Mouse (Mus musculus) layer of hippocampus, adult 18-20 months (tissue): ENCODE measurements around the gene Ctf2. TPM values are rescaled to one million over a fixed set of nuclear protein-coding genes. Genes with fewer than 3 reads are reported as not detected.

Source experiments
- DNase-seq, 2 experiments: peaks; one replicate each; pipeline ENCODE4 v3.0.0; 2022; ENCODE audit warnings: low spot score in 2 of 2
- total RNA-seq, 2 experiments: library from RNA; stranded (reverse); gene quantifications; 2 replicates each; pipeline ENCODE4 v1.2.3; 2021

The Ctf2 gene
- total RNA-seq, 2 experiments from 2014 or later = not detected

GRCm38 (mm10) chr7:127760478-127760877 lies 28.5 kb upstream of the Ctf2 start:
- no peak for DNase-seq

GRCm38 (mm10) chr7:127759716-127760115 lies 27.8 kb upstream of the Ctf2 start:
- no peak for DNase-seq

- DNase-seq = no peak
These were observed 21.8 kb upstream of the Ctf2 start for GRCm38 (mm10) chr7:127753741-127754140.

GRCm38 (mm10) chr7:127753158-127753557 lies 21.2 kb upstream of the Ctf2 start:
- no peak for DNase-seq

- DNase-seq = no peak
These were observed 20.1 kb upstream of the Ctf2 start for GRCm38 (mm10) chr7:127752069-127752468.

DNA sequence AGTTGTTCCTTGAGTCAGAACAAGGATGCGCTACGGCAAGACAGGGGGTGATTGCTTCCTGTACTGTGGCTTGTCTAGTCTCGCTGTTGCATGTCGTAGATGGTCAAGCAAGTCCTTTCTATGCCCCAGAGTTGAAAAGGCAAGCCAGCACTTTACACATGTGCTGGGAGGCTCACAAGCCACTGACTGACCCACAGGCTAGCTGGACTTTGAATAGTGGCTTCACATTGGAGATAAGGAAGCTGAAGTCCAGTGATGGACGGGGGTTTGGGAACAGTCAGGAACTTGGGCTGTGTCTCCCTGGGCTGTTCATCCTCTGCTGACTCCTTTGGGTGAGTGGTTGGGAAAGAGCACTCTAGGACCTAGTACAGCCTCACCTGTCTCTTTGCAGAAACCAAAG lies 19.7 kb upstream of the Ctf2 start:
- DNase-seq = no peak

DNA sequence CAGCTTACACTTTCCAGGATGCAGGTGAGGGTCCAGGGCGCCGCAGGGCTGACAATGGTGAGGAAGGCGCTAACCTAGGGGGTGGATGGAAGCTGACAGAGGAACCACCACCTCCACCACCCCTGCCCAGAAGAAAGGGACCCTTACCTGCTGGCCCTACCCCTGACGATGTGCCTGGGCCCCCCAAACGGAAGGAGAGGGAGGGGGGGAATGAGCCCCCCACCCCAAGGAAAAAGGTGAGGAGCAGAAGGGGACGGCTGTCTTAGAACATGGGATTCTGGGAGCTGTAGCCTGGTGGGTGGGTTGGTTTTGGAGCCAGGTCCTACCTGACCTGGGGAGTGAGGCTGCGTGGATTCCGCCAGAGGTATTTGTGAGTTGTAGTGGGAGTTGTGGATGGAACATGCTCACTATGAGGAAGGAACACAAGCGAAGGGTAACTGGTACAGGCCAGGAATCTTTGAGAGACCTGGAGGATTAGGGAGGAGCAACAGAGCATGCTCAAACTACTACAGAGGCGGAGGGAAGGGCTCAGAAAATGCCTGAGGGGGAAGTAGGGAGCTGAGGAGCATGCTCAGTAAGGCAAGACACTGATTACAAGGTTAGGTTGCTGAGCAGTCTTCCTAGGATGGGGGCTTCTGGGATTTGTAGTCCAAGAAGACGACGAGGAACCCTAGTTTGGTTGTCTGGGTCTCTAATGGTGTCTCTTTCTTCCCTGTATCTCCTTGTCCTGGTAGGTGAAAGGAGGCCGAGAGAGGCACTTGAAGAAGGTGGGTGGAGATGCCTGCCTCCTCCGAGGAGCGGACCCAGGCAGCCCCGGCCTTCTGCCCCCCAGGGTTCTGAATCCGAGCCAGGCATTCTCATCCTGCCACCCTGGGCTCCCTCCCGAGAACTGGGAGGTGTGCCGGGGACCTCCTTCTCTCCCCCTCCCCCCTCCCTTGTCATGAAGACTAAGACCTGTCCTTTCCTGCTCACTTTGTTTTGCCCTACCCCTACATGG lies 18.5 kb upstream of the Ctf2 start:
- DNase-seq = peak in 1 of 2 experiments; percentile 74

DNA sequence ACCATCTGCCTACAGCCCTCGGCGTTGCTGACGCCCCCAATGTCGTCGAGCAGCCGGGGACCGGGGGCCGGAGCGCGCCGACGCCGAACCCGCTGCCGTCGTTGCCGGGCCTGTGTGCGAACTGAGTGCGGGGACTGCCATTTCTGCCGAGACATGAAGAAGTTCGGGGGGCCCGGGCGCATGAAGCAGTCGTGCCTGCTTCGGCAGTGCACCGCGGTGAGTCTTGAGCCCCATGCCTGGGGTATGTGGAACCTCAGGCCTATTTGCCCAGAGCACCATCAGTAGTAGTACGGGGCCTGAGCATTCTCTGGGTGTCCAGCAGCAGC lies 16.2 kb upstream of the Ctf2 start:
- no peak for DNase-seq

GRCm38 (mm10) chr7:127747559-127748234 lies 15.7 kb upstream of the Ctf2 start:
- no peak for DNase-seq

GRCm38 (mm10) chr7:127746494-127747491 lies 14.8 kb upstream of the Ctf2 start:
- DNase-seq = no peak

DNA sequence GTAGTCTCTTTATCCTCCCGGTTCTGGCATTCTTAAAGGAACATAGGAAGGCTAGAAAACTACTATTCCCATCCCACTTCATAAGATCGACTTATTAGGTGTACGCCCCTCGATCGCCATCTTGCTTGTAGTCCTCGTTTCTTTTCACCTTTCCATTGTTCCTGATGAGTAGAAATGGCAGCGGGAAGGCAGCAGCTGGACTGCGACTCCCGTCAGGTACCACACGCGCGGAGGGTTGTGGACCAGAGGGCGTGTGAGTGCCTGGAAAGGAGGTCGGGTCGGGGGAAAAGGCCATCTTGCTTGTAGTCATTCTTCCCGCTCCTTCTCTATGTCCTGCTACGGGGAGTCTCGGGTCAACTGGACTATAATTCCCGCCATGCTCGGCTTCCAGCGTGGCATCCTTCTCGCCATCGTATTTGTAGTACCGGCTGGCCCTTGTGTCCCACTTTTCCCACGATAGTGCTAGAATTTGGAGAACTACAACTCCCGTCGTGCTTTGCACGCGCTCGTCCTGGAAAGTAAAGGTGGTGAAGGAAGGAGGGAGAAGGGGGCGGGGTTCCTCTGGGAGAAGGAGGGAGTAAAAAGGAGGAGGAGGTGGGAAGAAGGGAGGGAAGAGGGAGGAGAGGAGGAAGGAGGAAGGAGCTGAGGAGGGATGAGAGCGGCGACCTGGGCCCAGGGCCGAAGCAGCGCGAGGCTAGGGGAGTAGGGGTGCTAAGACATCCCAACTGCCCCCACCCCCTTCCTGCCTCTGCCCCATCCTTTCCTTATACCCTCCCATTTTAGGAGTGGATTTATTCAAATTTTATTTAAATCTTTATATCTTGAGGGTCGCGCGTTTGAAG lies 13.9 kb upstream of the Ctf2 start:
- DNase-seq = peak; percentile 98 to 99

DNA sequence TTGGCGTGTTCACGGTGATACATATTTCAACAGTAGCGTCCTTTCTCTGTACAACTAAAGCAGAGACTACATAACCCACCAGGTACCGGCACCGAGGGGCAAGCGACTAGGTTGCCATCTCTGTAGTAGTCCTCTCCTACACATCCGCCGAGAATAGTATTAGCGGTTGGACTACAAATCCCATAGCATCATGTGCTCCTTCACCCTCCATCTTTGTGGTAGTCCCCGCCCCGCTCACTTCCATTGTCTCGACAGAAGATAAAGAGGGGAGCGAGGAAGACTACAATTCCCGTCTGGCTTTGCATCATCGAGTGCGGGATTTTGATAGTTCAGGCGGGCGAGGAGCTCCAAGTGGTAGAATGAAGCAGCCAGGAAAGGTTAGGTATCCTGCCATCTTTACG lies 13.3 kb upstream of the Ctf2 start:
- peak; percentile 95 to 98 for DNase-seq

DNA sequence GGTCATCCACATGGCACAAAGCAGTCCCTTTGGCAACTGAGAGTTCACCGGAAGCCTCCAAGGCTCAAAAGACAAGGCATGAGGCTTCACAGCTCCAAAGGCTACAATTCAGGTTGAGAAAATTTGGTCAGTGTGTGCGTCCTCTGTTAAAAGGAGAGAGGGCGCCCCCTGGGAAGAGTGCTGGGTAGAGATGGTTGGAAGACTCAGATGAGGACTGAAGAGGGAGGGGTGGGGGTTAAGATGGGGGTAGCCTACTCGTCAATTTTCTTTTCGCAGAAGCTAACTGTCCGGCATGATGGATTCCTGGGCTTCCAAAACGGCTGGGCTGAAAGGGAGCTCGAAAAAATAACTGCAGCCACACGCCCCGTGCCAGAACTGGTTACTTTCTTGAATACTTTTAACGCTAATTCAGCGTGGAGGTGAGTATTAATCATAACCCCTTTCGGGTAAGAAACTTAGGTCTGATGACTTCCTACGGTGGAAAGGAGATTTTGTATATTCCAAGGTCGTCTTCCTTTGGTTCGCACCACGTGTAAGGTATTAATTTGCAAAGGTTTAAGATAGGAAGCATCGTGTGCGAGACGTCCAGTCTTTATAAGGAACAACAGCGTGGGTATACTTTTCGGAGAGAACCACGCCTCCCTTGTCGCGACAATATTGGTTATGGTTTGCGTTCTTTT lies 12.5 kb upstream of the Ctf2 start, which contains the start of gene Fbxl19:
Gene Fbxl19 (plus strand): TSS at position 178 of the 680 bp plus-strand sequence.
- peak; percentile 67 to 83 for DNase-seq

DNA sequence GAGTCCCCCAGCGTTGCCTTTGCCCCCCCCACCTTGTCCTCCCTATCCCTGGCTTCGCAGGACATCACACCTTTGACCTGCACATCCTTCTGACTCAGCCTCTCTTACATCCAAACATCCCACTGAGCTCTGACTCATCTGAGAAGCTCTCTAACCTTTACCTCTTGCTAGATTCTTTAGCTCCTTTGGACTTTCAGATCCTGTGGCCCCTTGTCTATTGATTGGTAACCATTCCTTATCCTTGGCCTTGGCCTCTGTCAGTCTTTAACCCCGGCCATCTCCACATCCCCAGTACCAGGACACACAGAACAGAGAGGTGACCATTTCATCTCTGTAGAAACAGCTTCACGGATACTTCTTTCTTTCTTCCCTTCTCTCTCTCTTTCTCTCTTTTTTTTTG lies 1.8 kb downstream of the Ctf2 start:
- DNase-seq = no peak

DNA sequence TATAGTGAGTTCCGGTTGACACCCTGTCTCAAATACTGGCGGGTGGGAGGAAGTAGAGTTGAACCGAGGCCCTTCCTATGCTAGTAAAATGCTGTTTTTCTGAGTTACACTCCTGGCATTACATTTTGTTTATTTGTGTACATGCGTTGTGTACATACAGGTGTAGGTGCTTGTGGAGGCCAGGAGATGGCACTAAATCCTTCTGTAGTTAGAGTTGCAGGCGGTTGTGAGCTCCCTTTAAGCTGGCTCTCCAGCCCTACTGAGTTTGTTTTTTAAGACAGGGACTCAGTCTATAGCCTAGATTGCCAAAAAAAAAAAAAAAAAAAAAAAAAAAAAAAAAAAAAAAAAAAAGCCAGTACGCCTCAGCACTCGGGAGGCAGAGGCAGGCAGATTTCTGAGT lies 4.1 kb downstream of the Ctf2 start:
- DNase-seq = no peak

DNA sequence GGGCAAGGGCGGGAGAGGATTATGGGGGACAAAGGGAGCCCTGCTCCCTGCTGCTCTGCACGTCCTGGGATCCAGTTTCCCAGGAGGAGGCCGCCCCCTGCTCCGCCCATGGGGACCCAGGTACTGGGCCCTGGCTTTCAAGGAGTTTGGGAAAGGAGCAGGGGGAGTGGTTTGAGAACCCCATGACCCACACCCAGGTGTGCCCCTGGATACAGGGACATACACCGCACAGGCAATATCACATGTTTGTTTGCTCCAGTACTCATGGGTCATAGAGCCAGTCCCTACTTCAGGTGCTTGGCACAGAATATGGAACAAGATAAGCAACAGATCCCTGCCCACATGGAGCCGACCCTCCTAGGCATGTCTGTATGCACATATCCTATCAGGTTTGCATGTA lies 6.0 kb downstream of the Ctf2 start:
- no peak for DNase-seq

DNA sequence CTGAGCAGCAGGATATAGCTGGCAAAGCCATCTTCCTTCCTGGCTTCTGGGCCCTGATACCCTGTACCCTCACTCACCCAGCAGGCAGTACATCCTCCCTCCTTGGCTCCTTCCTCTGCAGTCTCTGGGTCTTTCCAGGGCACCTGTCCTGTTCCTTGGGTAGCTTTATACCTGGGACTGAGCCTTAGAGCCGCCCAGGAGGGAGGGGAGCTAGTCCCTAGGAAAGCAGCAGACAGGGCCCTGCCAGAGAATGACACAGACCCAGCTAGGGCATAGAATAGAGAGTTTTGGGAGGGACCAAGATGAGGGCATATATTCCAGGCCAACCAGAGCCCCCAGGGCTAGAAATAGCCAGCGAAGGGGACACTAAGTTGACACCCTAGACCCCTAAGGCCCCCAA lies 6.5 kb downstream of the Ctf2 start:
- no peak for DNase-seq

DNA sequence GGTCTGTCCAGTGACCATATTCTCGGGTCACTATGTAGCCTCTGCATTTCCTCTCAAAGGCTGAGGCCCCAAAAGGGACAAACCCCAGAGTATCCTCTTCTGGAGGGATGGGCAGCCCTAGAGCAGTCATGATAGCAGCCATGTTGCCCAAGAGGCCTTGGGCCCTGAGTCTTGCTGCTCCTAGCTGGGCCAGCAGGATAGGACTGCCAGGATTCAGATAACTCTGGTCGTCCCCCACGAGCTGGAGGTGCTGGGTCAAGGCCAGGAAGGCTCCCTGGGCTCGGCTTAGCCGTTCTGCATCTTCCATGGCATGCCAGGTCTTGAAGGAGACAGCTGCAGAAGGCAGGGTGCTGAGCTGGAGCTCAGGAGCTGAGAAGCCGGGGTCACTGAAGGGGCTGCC lies 12.7 kb downstream of the Ctf2 start:
- DNase-seq = no peak

GRCm38 (mm10) chr7:127718339-127718738 lies 13.6 kb downstream of the Ctf2 start:
- no peak for DNase-seq

- peak; percentile 27 to 47 for DNase-seq
These were observed 15.0 kb downstream of the Ctf2 start for GRCm38 (mm10) chr7:127716992-127717391.
